8 mouse cellular contexts compared by ENCODE assay signal in genomic region chr7:118115533-118115876, GRCm38 (mm10). TPM values are rescaled to one million over a fixed set of nuclear protein-coding genes. Genes with fewer than 3 reads are reported as not detected.
A peak's percentile ranks its signal among the peaks of the same experiment; 100 is the strongest.
DNase-seq lines count a peak whose midpoint lies in the region; ATAC-seq and TF ChIP-seq lines count a peak whose summit lies in the region.

No protein-coding gene starts in this region.

- no peaks in the 10 kb centered on the region for H3K9me3 ChIP-seq in heart, embryonic 10.5 days
- no peaks in the 10 kb centered on the region for H3K9me3 ChIP-seq in ES-Bruce4 (replicated peaks; ENCODE audit: control insufficient read depth, insufficient read depth, low read length, poor library complexity, severe bottlenecking)
- H3K9me3 ChIP-seq in forebrain, embryonic 15.5 days: no peaks in the 10 kb centered on the region

- no peak for TF ChIP-seq POLR2A in ES-Bruce4 (IDR thresholded peaks at IDR 0.05; ENCODE audit: insufficient read depth, low read length)

- peaks cover 31% of the 10 kb centered on the region for H3K4me1 ChIP-seq in heart, embryonic 10.5 days
- no peaks in the 10 kb centered on the region for H3K4me1 ChIP-seq in ES-Bruce4 (ENCODE audit: control insufficient read depth, insufficient read depth, low read length)
- peaks cover 48% of the 10 kb centered on the region for H3K4me1 ChIP-seq in forebrain, embryonic 15.5 days

- peak overlapping the region; percentile 83 for H3K4me2 ChIP-seq in forebrain, embryonic 15.5 days (replicated peaks)

- under 1% methylated on average over 20 of the region's 20 CpGs for WGBS in heart, embryonic 10.5 days
- under 1% methylated on average over 20 of the region's 20 CpGs for WGBS in forebrain, embryonic 15.5 days
- WGBS in macrophage (ENCODE audit: missing documents): under 1% methylated on average over 18 of the region's 20 CpGs

- ATAC-seq in forebrain, embryonic 15.5 days (replicated peaks): no peak

- DNase-seq in heart, embryonic 10.5 days (ENCODE audit: low spot score): no peak
- no peak for DNase-seq in heart, adult 18-20 months
- DNase-seq in layer of hippocampus, postnatal 14 days (ENCODE audit: low spot score in 2 of 2): no peak
- no peak for DNase-seq in frontal cortex, postnatal 10 days (ENCODE audit: low spot score in 2 of 2)
- no peak for DNase-seq in ovary, postnatal 36 days (ENCODE audit: low spot score)

- peak overlapping the region; percentile 84 for H3K9ac ChIP-seq in ES-Bruce4 (ENCODE audit: low read depth, poor library complexity, severe bottlenecking)
- H3K9ac ChIP-seq in forebrain, embryonic 15.5 days (replicated peaks): peak overlapping the region; percentile 92

- no peak for TF ChIP-seq EP300 in ES-Bruce4 (IDR thresholded peaks at IDR 0.05; ENCODE audit: insufficient read depth, low read depth, low read length)

- peak overlapping the region; percentile 99 for H3K4me3 ChIP-seq in heart, embryonic 10.5 days
- H3K4me3 ChIP-seq in ES-Bruce4 (ENCODE audit: low read depth, low read length): peak overlapping the region; percentile 99
- H3K4me3 ChIP-seq in forebrain, embryonic 15.5 days: peak overlapping the region; percentile 80
- H3K4me3 ChIP-seq in macrophage (ENCODE audit: inconsistent target): peak overlapping the region; percentile 91

- peak overlapping the region; percentile 99 for H3K27ac ChIP-seq in heart, embryonic 10.5 days
- H3K27ac ChIP-seq in ES-Bruce4 (ENCODE audit: insufficient read depth, low read length) (peak overlapping the region; percentile 16; the same call in 1 of the 2 replicates), macrophage (peak overlapping the region; percentile 76)
- H3K27ac ChIP-seq in forebrain, embryonic 15.5 days (replicated peaks): peak overlapping the region; percentile 89

- no peaks in the 10 kb centered on the region for H3K27me3 ChIP-seq in heart, embryonic 10.5 days (ENCODE audit: insufficient read depth, poor library complexity, severe bottlenecking)
- no peaks in the 10 kb centered on the region for H3K27me3 ChIP-seq in ES-Bruce4 (ENCODE audit: control insufficient read depth, insufficient read depth, low read length, poor library complexity, severe bottlenecking)
- H3K27me3 ChIP-seq in forebrain, embryonic 15.5 days: no peaks in the 10 kb centered on the region

- peaks cover 69% of the 10 kb centered on the region for H3K36me3 ChIP-seq in heart, embryonic 10.5 days
- H3K36me3 ChIP-seq in ES-Bruce4 (ENCODE audit: control insufficient read depth, insufficient read depth, low read length, poor library complexity, severe bottlenecking): peaks cover 66% of the 10 kb centered on the region
- peaks cover 58% of the 10 kb centered on the region for H3K36me3 ChIP-seq in forebrain, embryonic 15.5 days
- peaks cover 24% of the 10 kb centered on the region for H3K36me3 ChIP-seq in macrophage (ENCODE audit: inconsistent target)

- TF ChIP-seq CTCF in ES-Bruce4 (IDR thresholded peaks at IDR 0.05; ENCODE audit: low read depth, low read length): no peak

- peaks cover 52% of the 10 kb centered on the region for H3K79me2 ChIP-seq in macrophage (ENCODE audit: inconsistent target)

RNA-seq across cellular contexts. Expression of gene Rps15a, which starts 0.5 kb away (rescaled TPM):
- 459 and 526 TPM in 2 replicates for polyA plus RNA-seq in heart, embryonic 10.5 days (2016; fragmentation: Nextera tagmentation; extraction: Ambion mirVana)
- total RNA-seq in heart, adult 18-20 months (2021): 100 to 1,000 TPM; 557 to 604 TPM
- polyA plus RNA-seq in ES-Bruce4 (2011; ENCODE audit: insufficient read depth, insufficient read length, low read depth, missing spikeins) (2,423 and 2,841 TPM in 2 replicates), macrophage (2018) (605 to 1,612 TPM (median 1,413 TPM) in 3 replicates)
- 524 and 546 TPM in 2 replicates for polyA plus RNA-seq in forebrain, embryonic 15.5 days (2015; fragmentation: Nextera tagmentation; extraction: Ambion mirVana)
- total RNA-seq in macrophage (2018; cell fraction: chromatin; rRNA removed): 100 to 1,000 TPM in 1 of 26 experiments, 10 to 100 TPM in 25; 36.0 to 273 (median 53.7) TPM
- 100 to 1,000 TPM; 369 to 863 (median 565) TPM for total RNA-seq in macrophage (2018; cell fraction: cytosol; rRNA removed)
- total RNA-seq in macrophage (2018; cell fraction: nucleus; rRNA removed): 10 to 100 TPM; 36.1 to 90.9 (median 63.1) TPM
- total RNA-seq in layer of hippocampus, postnatal 14 days (2021): 100 to 1,000 TPM; 360 to 422 TPM

RNA-seq across cellular contexts. Expression of gene Arl6ip1, which starts 14.0 kb away (rescaled TPM):
- 311 and 353 TPM in 2 replicates for polyA plus RNA-seq in heart, embryonic 10.5 days (2016; fragmentation: Nextera tagmentation; extraction: Ambion mirVana)
- total RNA-seq in heart, adult 18-20 months (2021): 10 to 100 TPM; 33.9 to 34.3 TPM
- polyA plus RNA-seq in ES-Bruce4 (2011; ENCODE audit: insufficient read depth, insufficient read length, low read depth, missing spikeins) (330 and 346 TPM in 2 replicates), macrophage (2018) (279 to 355 TPM (median 308 TPM) in 3 replicates)
- 592 and 601 TPM in 2 replicates for polyA plus RNA-seq in forebrain, embryonic 15.5 days (2015; fragmentation: Nextera tagmentation; extraction: Ambion mirVana)
- 10 to 100 TPM; 20.1 to 75.0 (median 37.9) TPM for total RNA-seq in macrophage (2018; cell fraction: chromatin; rRNA removed)
- 100 to 1,000 TPM; 243 to 394 (median 330) TPM for total RNA-seq in macrophage (2018; cell fraction: cytosol; rRNA removed)
- total RNA-seq in macrophage (2018; cell fraction: nucleus; rRNA removed): 100 to 1,000 TPM in 25 of 26 experiments, 10 to 100 TPM in 1; 88.2 to 281 (median 172) TPM
- total RNA-seq in layer of hippocampus, postnatal 14 days (2021): 100 to 1,000 TPM; 255 to 263 TPM

Comparison
In these comparisons a context has a peak if more than half of its experiments do, and no peak if none do; other contexts are left out.
1. H3K27ac ChIP-seq: peak in every context shown above with its lines; median percentile 99 in heart, embryonic 10.5 days; 89 in forebrain, embryonic 15.5 days; 76 in macrophage; 16 in ES-Bruce4.